In genomic region chr11:119650456-119650855, GRCm38 (mm10) we compare ENCODE assay signal across 25 mouse cellular contexts. TPM values are rescaled to one million over a fixed set of nuclear protein-coding genes. Genes with fewer than 3 reads are reported as not detected.
DNase-seq lines count a peak whose midpoint lies in the region; ATAC-seq lines count a peak whose summit lies in the region.
"Had no signal": no experiment of that assay in that cellular context is flagged by ENCODE, and none has a peak within 500 bp of the region (broad histone marks: within the 10 kb centered on the region; RNA-seq: fewer than 3 reads in every experiment).

No protein-coding gene starts in this region.

- 0 out of 2 replicates have a peak overlapping the region, but pooled peaks have one; percentile 50 for H3K27ac ChIP-seq in embryonic facial prominence, embryonic 12.5 days
- no peak overlapping the region for H3K27ac ChIP-seq in embryonic facial prominence, embryonic 10.5 days (replicated peaks)
- H3K27ac ChIP-seq in midbrain, embryonic 10.5 days (replicated peaks) = peak overlapping the region; percentile 14
- no peak overlapping the region for H3K27ac ChIP-seq in midbrain, embryonic 16.5 days (ENCODE audit: low read length)
- H3K27ac ChIP-seq in neural tube, embryonic 12.5 days = no peak overlapping the region
- no peak overlapping the region for H3K27ac ChIP-seq in neural tube, embryonic 15.5 days (replicated peaks)
- H3K27ac ChIP-seq: forebrain, embryonic 12.5 days; forebrain, embryonic 15.5 days; heart, embryonic 15.5 days; hindbrain, embryonic 13.5 days had no signal

- H3K4me1 ChIP-seq in embryonic facial prominence, embryonic 12.5 days = peaks cover 15% of the 10 kb centered on the region
- H3K4me1 ChIP-seq in embryonic facial prominence, embryonic 10.5 days = peaks cover 35% of the 10 kb centered on the region
- H3K4me1 ChIP-seq in midbrain, embryonic 10.5 days = peaks cover 53% of the 10 kb centered on the region
- peaks cover 15% of the 10 kb centered on the region for H3K4me1 ChIP-seq in midbrain, embryonic 16.5 days (ENCODE audit: control insufficient read depth, insufficient read depth, low read length)
- H3K4me1 ChIP-seq in neural tube, embryonic 12.5 days = peaks cover 9% of the 10 kb centered on the region
- peaks cover 6% of the 10 kb centered on the region; the same call in 1 of the 2 replicates for H3K4me1 ChIP-seq in neural tube, embryonic 15.5 days
- H3K4me1 ChIP-seq: forebrain, embryonic 15.5 days had no signal

- H3K36me3 ChIP-seq in embryonic facial prominence, embryonic 12.5 days = no peaks in the 10 kb centered on the region
- no peaks in the 10 kb centered on the region for H3K36me3 ChIP-seq in embryonic facial prominence, embryonic 10.5 days (replicated peaks)
- 0 out of 2 replicates have a peak, but pooled peaks cover 2% of the 10 kb centered on the region for H3K36me3 ChIP-seq in midbrain, embryonic 10.5 days
- no peaks in the 10 kb centered on the region for H3K36me3 ChIP-seq in midbrain, embryonic 16.5 days (ENCODE audit: control insufficient read depth, insufficient read depth, low read length)
- H3K36me3 ChIP-seq in neural tube, embryonic 12.5 days = no peaks in the 10 kb centered on the region
- no peaks in the 10 kb centered on the region for H3K36me3 ChIP-seq in neural tube, embryonic 15.5 days
- H3K36me3 ChIP-seq: forebrain, embryonic 12.5 days; forebrain, embryonic 15.5 days; heart, embryonic 12.5 days; heart, embryonic 15.5 days; hindbrain, embryonic 10.5 days; hindbrain, embryonic 13.5 days had no signal

- no peak for ATAC-seq in embryonic facial prominence, embryonic 12.5 days (ENCODE audit: insufficient number of reproducible peaks, insufficient read depth, low FRiP score, low TSS enrichment)
- no peak for ATAC-seq in midbrain, embryonic 16.5 days
- ATAC-seq in neural tube, embryonic 12.5 days (ENCODE audit: low FRiP score, low read depth) = no peak
- ATAC-seq in neural tube, embryonic 15.5 days (ENCODE audit: low FRiP score) = no peak
- ATAC-seq: activated CD4-positive, CD25-positive, alpha-beta regulatory T cell, adult 4 months; forebrain, embryonic 15.5 days had no signal

- DNase-seq in embryonic facial prominence, embryonic 10.5 days (ENCODE audit: low spot score) = no peak
- no peak for DNase-seq in midbrain, embryonic 10.5 days (ENCODE audit: low spot score)
- DNase-seq in layer of hippocampus, adult 8-10 months (ENCODE audit: low spot score in 2 of 2) = no peak
- DNase-seq: adrenal gland, adult 8-10 months; adrenal gland, postnatal 25 days; cerebellum, adult 11-12 months; cerebellum, adult 8-10 months; cerebellum, postnatal 10 days; cerebellum, postnatal 36 days; embryo, embryonic 11 days; heart, adult 18-20 months; heart, postnatal 10 days; heart, postnatal 36 days had no signal

- no peaks in the 10 kb centered on the region for H3K9me3 ChIP-seq in embryonic facial prominence, embryonic 12.5 days
- H3K9me3 ChIP-seq in embryonic facial prominence, embryonic 10.5 days = no peaks in the 10 kb centered on the region
- H3K9me3 ChIP-seq in midbrain, embryonic 10.5 days (replicated peaks) = no peaks in the 10 kb centered on the region
- H3K9me3 ChIP-seq in midbrain, embryonic 16.5 days (replicated peaks; ENCODE audit: control insufficient read depth, low read length, poor library complexity, severe bottlenecking) = no peaks in the 10 kb centered on the region
- H3K9me3 ChIP-seq in neural tube, embryonic 12.5 days = no peaks in the 10 kb centered on the region
- H3K9me3 ChIP-seq in neural tube, embryonic 15.5 days (replicated peaks) = no peaks in the 10 kb centered on the region
- H3K9me3 ChIP-seq: forebrain, embryonic 12.5 days; forebrain, embryonic 15.5 days; heart, embryonic 12.5 days; heart, embryonic 15.5 days; hindbrain, embryonic 10.5 days; hindbrain, embryonic 13.5 days had no signal

- H3K27me3 ChIP-seq in embryonic facial prominence, embryonic 12.5 days = no peaks in the 10 kb centered on the region
- no peaks in the 10 kb centered on the region for H3K27me3 ChIP-seq in embryonic facial prominence, embryonic 10.5 days (replicated peaks; ENCODE audit: low read depth, poor library complexity, severe bottlenecking)
- no peaks in the 10 kb centered on the region for H3K27me3 ChIP-seq in midbrain, embryonic 10.5 days (ENCODE audit: low read depth, poor library complexity, severe bottlenecking)
- H3K27me3 ChIP-seq in midbrain, embryonic 16.5 days (ENCODE audit: control insufficient read depth, insufficient read depth, low read depth, low read length) = no peaks in the 10 kb centered on the region
- H3K27me3 ChIP-seq in neural tube, embryonic 12.5 days (replicated peaks) = no peaks in the 10 kb centered on the region
- no peaks in the 10 kb centered on the region for H3K27me3 ChIP-seq in neural tube, embryonic 15.5 days (replicated peaks)
- H3K27me3 ChIP-seq: forebrain, embryonic 12.5 days; forebrain, embryonic 15.5 days; heart, embryonic 12.5 days; heart, embryonic 15.5 days; hindbrain, embryonic 13.5 days had no signal

- no peak overlapping the region for H3K4me2 ChIP-seq in embryonic facial prominence, embryonic 12.5 days (replicated peaks)
- no peak overlapping the region for H3K4me2 ChIP-seq in midbrain, embryonic 16.5 days (ENCODE audit: low read length)
- H3K4me2 ChIP-seq in neural tube, embryonic 12.5 days (replicated peaks) = no peak overlapping the region
- H3K4me2 ChIP-seq in neural tube, embryonic 15.5 days = no peak overlapping the region
- H3K4me2 ChIP-seq: forebrain, embryonic 12.5 days; forebrain, embryonic 15.5 days; heart, embryonic 12.5 days; heart, embryonic 15.5 days; hindbrain, embryonic 13.5 days had no signal

- no peak overlapping the region for H3K4me3 ChIP-seq in embryonic facial prominence, embryonic 12.5 days
- no peak overlapping the region for H3K4me3 ChIP-seq in embryonic facial prominence, embryonic 10.5 days
- H3K4me3 ChIP-seq in midbrain, embryonic 10.5 days = no peak overlapping the region
- H3K4me3 ChIP-seq in midbrain, embryonic 16.5 days (ENCODE audit: low read depth, low read length) = no peak overlapping the region
- H3K4me3 ChIP-seq in neural tube, embryonic 12.5 days = no peak overlapping the region
- H3K4me3 ChIP-seq in neural tube, embryonic 15.5 days (replicated peaks) = no peak overlapping the region
- H3K4me3 ChIP-seq: erythroblast, embryonic 14.5 days; forebrain, embryonic 12.5 days; forebrain, embryonic 15.5 days; heart, embryonic 12.5 days; heart, embryonic 15.5 days; hindbrain, embryonic 10.5 days; hindbrain, embryonic 13.5 days had no signal

- H3K9ac ChIP-seq in embryonic facial prominence, embryonic 12.5 days = no peak overlapping the region
- H3K9ac ChIP-seq in midbrain, embryonic 16.5 days (ENCODE audit: low read depth, low read length) = no peak overlapping the region
- 0 out of 2 replicates have a peak overlapping the region, but pooled peaks have one; percentile 13 for H3K9ac ChIP-seq in neural tube, embryonic 12.5 days
- H3K9ac ChIP-seq in neural tube, embryonic 15.5 days (replicated peaks) = no peak overlapping the region
- H3K9ac ChIP-seq: forebrain, embryonic 12.5 days; forebrain, embryonic 15.5 days; heart, embryonic 12.5 days; heart, embryonic 15.5 days; hindbrain, embryonic 13.5 days had no signal

RNA-seq across cellular contexts. Expression of gene Rptor, which starts 47.8 kb away (rescaled TPM):
- 17.7 and 20.4 TPM in 2 replicates for polyA plus RNA-seq in embryonic facial prominence, embryonic 12.5 days (2016; fragmentation: Nextera tagmentation; extraction: Ambion mirVana)
- 14.4 and 15.7 TPM in 2 replicates for polyA plus RNA-seq in embryonic facial prominence, embryonic 10.5 days (2016; fragmentation: Nextera tagmentation; extraction: Ambion mirVana)
- 11.0 and 12.1 TPM in 2 replicates for polyA plus RNA-seq in midbrain, embryonic 10.5 days (2016; fragmentation: Nextera tagmentation; extraction: Ambion mirVana)
- polyA plus RNA-seq in midbrain, embryonic 16.5 days (2015; fragmentation: Nextera tagmentation; extraction: Ambion mirVana) = 9.9 and 10.4 TPM in 2 replicates
- 17.8 and 19.0 TPM in 2 replicates for polyA plus RNA-seq in neural tube, embryonic 12.5 days (2016; fragmentation: Nextera tagmentation; extraction: Ambion mirVana)
- 10.4 and 11.7 TPM in 2 replicates for polyA plus RNA-seq in neural tube, embryonic 15.5 days (2015; fragmentation: Nextera tagmentation; extraction: Ambion mirVana)
- total RNA-seq in layer of hippocampus, adult 8-10 months (2022) = 10 to 100 TPM; 59.2 to 68.7 (median 63.5) TPM

Comparison
In these comparisons a context has a peak if more than half of its experiments do, and no peak if none do; other contexts are left out.
1. H3K27ac ChIP-seq: peak in embryonic facial prominence, embryonic 12.5 days (single experiment) and midbrain, embryonic 10.5 days (single experiment); none in embryonic facial prominence, embryonic 10.5 days (single experiment), midbrain, embryonic 16.5 days (single experiment), neural tube, embryonic 12.5 days (single experiment) and neural tube, embryonic 15.5 days (single experiment).